Mouse (Mus musculus): ENCODE measurements at regions not wholly inside any gene's neighbourhood (a gene's known extent, or its start where the extent isn't known, plus 50 kb on each side); places are given as distances from the start of the nearest gene placed in this dataset.
"Not testable (repeated sequence)": the region's sequence is repeated elsewhere in the genome, so short reads cannot be mapped to it uniquely, and the experiment has no call there.

GRCm38 (mm10) chr10:118923473-118924185, 53.6 kb upstream of the Dyrk2 start:
- no peaks in the 10 kb centered on the region for H3K4me1 ChIP-seq
- no peaks in the 10 kb centered on the region for H3K9me3 ChIP-seq (replicated peaks)
- H3K9ac ChIP-seq (replicated peaks): no peak overlapping the region
- no peak for ATAC-seq (ENCODE audit: low FRiP score)
- H3K4me2 ChIP-seq: no peak overlapping the region
- H3K27me3 ChIP-seq (replicated peaks): no peaks in the 10 kb centered on the region
- H3K27ac ChIP-seq (replicated peaks): no peak overlapping the region
- 70% methylated on average over 15 of the region's 15 CpGs for WGBS
- H3K36me3 ChIP-seq: no peaks in the 10 kb centered on the region
- no peak overlapping the region for H3K4me3 ChIP-seq (replicated peaks)

GRCm38 (mm10) chr10:118922120-118922519, 52.1 kb upstream of the Dyrk2 start:
- not testable (repeated sequence) for H3K9ac ChIP-seq (replicated peaks); H3K4me2 ChIP-seq; H3K27me3 ChIP-seq (replicated peaks); ATAC-seq (ENCODE audit: low FRiP score); H3K36me3 ChIP-seq; H3K9me3 ChIP-seq (replicated peaks); H3K4me1 ChIP-seq; H3K4me3 ChIP-seq (replicated peaks); H3K27ac ChIP-seq (replicated peaks)

Measured in neural tube, embryonic 15.5 days (tissue).